Mouse (Mus musculus) CH12.LX (cell line): Measurements from ENCODE around the gene Rap1b. TPM values are rescaled to one million over a fixed set of nuclear protein-coding genes. Genes with fewer than 3 reads are reported as not detected.

ENCODE experiments used
- DNase-seq: peaks from one replicate; pipeline ENCODE4 v3.0.0-alpha.2; 2013; ENCODE audit errors: extremely low read depth
- H3K27ac ChIP-seq: 2 replicates; pipeline ENCODE4 v1.5.1; 2012; ENCODE audit warnings: low read depth, mild to moderate bottlenecking, control low read depth, moderate library complexity; ENCODE audit not compliant: insufficient read depth
- H3K27me3 ChIP-seq: replicated peaks from 2 replicates; pipeline ENCODE3; 2012; ENCODE audit warnings: inconsistent platforms
- H3K36me3 ChIP-seq, 2 experiments: replicated peaks in 1 of 2; 2 replicates each; pipeline versions ENCODE3 to v1.6.1; 2012; ENCODE audit warnings: inconsistent platforms in 1 of 2, low read length in 1 of 2, mild to moderate bottlenecking in 1 of 2, mixed read lengths in 1 of 2, moderate library complexity in 1 of 2; ENCODE audit not compliant: control insufficient read depth in 1 of 2, insufficient read depth in 1 of 2
- H3K4me1 ChIP-seq, 2 experiments: 2 replicates each; pipeline ENCODE4 v1.6.1; 2012; ENCODE audit warnings: inconsistent platforms in 1 of 2, moderate library complexity in 1 of 2; ENCODE audit not compliant: insufficient read depth in 2 of 2, control insufficient read depth in 1 of 2
- H3K4me2 ChIP-seq: 2 replicates; pipeline ENCODE4 v1.6.1; 2012; ENCODE audit warnings: low read depth, mild to moderate bottlenecking, control low read depth; ENCODE audit not compliant: poor library complexity, insufficient read depth, severe bottlenecking
- H3K4me3 ChIP-seq, 3 experiments: fragments of 150-350 bp in 1 of 3; sonication (generic) in 1 of 3; replicated peaks in 1 of 3; 2 replicates each; pipeline versions ENCODE3 to v1.5.1; 2011 to 2012; ENCODE audit warnings: low read depth in 2 of 3, low read length in 2 of 3, mild to moderate bottlenecking in 2 of 3, moderate library complexity in 2 of 3, control low read depth in 1 of 3, improper control_type of control experiment in 1 of 3, inconsistent platforms in 1 of 3, mixed read lengths in 1 of 3; ENCODE audit not compliant: poor library complexity in 1 of 3
- H3K79me2 ChIP-seq: replicated peaks from 2 replicates; pipeline ENCODE4 v1.6.1; 2012; ENCODE audit warnings: mild to moderate bottlenecking, moderate library complexity; ENCODE audit not compliant: control insufficient read depth, poor library complexity, insufficient read depth, severe bottlenecking; ENCODE audit errors: extremely low read depth
- H3K9ac ChIP-seq: 2 replicates; pipeline ENCODE4 v1.6.1; 2012; ENCODE audit warnings: low read depth, mild to moderate bottlenecking, control low read depth, moderate library complexity; ENCODE audit not compliant: insufficient read depth
- H3K9me3 ChIP-seq: replicated peaks from 2 replicates; pipeline ENCODE3; 2012; ENCODE audit warnings: low read length, inconsistent platforms, mixed read lengths
- CHD1 ChIP-seq: IDR thresholded peaks from 2 replicates; pipeline ENCODE4 v1.6.1; 2012; ENCODE audit warnings: low read depth, low read length, improper control_type of control experiment, inconsistent platforms
- CHD2 ChIP-seq: IDR thresholded peaks from 2 replicates; pipeline ENCODE4 v1.6.1; 2011; ENCODE audit warnings: low read length, improper control_type of control experiment
- E2F4 ChIP-seq: IDR thresholded peaks from 2 replicates; pipeline ENCODE4 v1.6.1; 2011; ENCODE audit warnings: low read depth, low read length, improper control_type of control experiment; ENCODE audit not compliant: insufficient replicate concordance
- GABPA ChIP-seq: IDR thresholded peaks from 2 replicates; pipeline ENCODE4 v1.6.1; 2012; ENCODE audit warnings: low read depth, low read length, improper control_type of control experiment, inconsistent platforms; ENCODE audit not compliant: insufficient replicate concordance
- IRF4 ChIP-seq: IDR thresholded peaks from 2 replicates; pipeline ENCODE4 v1.6.1; 2014; ENCODE audit warnings: low read depth, mild to moderate bottlenecking, inconsistent platforms, low read length, improper control_type of control experiment
- JUN ChIP-seq: IDR thresholded peaks from 2 replicates; pipeline ENCODE4 v1.6.1; 2011; ENCODE audit warnings: low read depth, mild to moderate bottlenecking, low read length, improper control_type of control experiment, moderate library complexity; ENCODE audit not compliant: insufficient read depth
- MAFK ChIP-seq: IDR thresholded peaks from 2 replicates; pipeline ENCODE4 v1.6.1; 2011; ENCODE audit warnings: low read length, improper control_type of control experiment; ENCODE audit not compliant: insufficient replicate concordance
- MAZ ChIP-seq: IDR thresholded peaks from 2 replicates; pipeline ENCODE4 v1.6.1; 2012; ENCODE audit warnings: low read depth, mild to moderate bottlenecking, inconsistent platforms, low read length, improper control_type of control experiment, moderate library complexity
- MXI1 ChIP-seq: IDR thresholded peaks from 2 replicates; pipeline ENCODE4 v1.6.1; 2011; ENCODE audit warnings: mild to moderate bottlenecking, low read depth, low read length, improper control_type of control experiment
- MYC ChIP-seq: IDR thresholded peaks from 2 replicates; pipeline ENCODE4 v1.6.1; 2011; ENCODE audit warnings: low read depth, mild to moderate bottlenecking, improper control_type of control experiment, low read length
- NELFE ChIP-seq: IDR thresholded peaks from 2 replicates; pipeline ENCODE4 v1.6.1; 2011; ENCODE audit warnings: low read depth, low read length, improper control_type of control experiment
- NRF1 ChIP-seq: IDR thresholded peaks from 2 replicates; pipeline ENCODE4 v1.6.1; 2014; ENCODE audit warnings: low read depth, mild to moderate bottlenecking, inconsistent platforms, low read length, improper control_type of control experiment, moderate library complexity
- PAX5 ChIP-seq: IDR thresholded peaks from 2 replicates; pipeline ENCODE4 v1.6.1; 2012; ENCODE audit warnings: low read length, inconsistent platforms, mixed read lengths
- TBP ChIP-seq: conservative IDR thresholded peaks from 2 replicates; pipeline ENCODE4 v1.6.1; 2011; ENCODE audit warnings: low read depth, low read length, improper control_type of control experiment
- TCF12 ChIP-seq: IDR thresholded peaks from 2 replicates; pipeline ENCODE4 v1.6.1; 2014; ENCODE audit warnings: low read depth, mild to moderate bottlenecking, inconsistent platforms, low read length, improper control_type of control experiment
- USF2 ChIP-seq: conservative IDR thresholded peaks from 2 replicates; pipeline ENCODE4 v1.6.1; 2011; ENCODE audit warnings: low read depth, low read length, improper control_type of control experiment
- ZKSCAN1 ChIP-seq: IDR thresholded peaks from 2 replicates; pipeline ENCODE4 v1.6.1; 2012; ENCODE audit warnings: low read depth, inconsistent platforms, low read length, improper control_type of control experiment, borderline replicate concordance
- ZMIZ1 ChIP-seq: IDR thresholded peaks from 2 replicates; pipeline ENCODE4 v1.6.1; 2012; ENCODE audit warnings: low read depth, mild to moderate bottlenecking, inconsistent platforms, low read length, improper control_type of control experiment
- ZNF384 ChIP-seq: IDR thresholded peaks from 2 replicates; pipeline ENCODE4 v1.6.1; 2012; ENCODE audit warnings: low read depth, low read length, improper control_type of control experiment, inconsistent platforms
- dilution Hi-C: fragments of 300-500 bp; cut with MboI; formaldehyde crosslinking; loops from 2 replicates; pipeline ENCODE4 v1.14.3; 2020; ENCODE audit warnings: low sequenced_read_pairs; ENCODE audit not compliant: extremely low pct_unique_long_range_greater_than_20kb, extremely low pct_ligation_motif_present
- in situ Hi-C: fragments of 300-500 bp; cut with MboI; formaldehyde crosslinking; loops from 3 replicates; pipeline ENCODE4 v1.14.3; 2019; ENCODE audit warnings: low sequenced_read_pairs, low pct_ligation_motif_present, low pct_unique_long_range_greater_than_20kb, mixed read lengths
- polyA plus RNA-seq: library from polyadenylated mRNA; unstranded; fragments of >175 nt; gene quantifications from 2 replicates; pipeline ENCODE4 v1.2.1, GENCODE M21; 2012; ENCODE audit warnings: low read depth; ENCODE audit not compliant: insufficient read length
- total RNA-seq, 2 experiments: library from RNA; depleted of rRNA; stranded (reverse); fragments of 300-350 nt in 1 of 2; fragments of >200 nt in 1 of 2; gene quantifications; 2 replicates each; pipeline ENCODE4 v1.2.3; 2012 to 2014

The Rap1b gene
- total and polyA plus RNA-seq, 3 experiments, result 37.0 to 214 (median 205) TPM

DNA sequence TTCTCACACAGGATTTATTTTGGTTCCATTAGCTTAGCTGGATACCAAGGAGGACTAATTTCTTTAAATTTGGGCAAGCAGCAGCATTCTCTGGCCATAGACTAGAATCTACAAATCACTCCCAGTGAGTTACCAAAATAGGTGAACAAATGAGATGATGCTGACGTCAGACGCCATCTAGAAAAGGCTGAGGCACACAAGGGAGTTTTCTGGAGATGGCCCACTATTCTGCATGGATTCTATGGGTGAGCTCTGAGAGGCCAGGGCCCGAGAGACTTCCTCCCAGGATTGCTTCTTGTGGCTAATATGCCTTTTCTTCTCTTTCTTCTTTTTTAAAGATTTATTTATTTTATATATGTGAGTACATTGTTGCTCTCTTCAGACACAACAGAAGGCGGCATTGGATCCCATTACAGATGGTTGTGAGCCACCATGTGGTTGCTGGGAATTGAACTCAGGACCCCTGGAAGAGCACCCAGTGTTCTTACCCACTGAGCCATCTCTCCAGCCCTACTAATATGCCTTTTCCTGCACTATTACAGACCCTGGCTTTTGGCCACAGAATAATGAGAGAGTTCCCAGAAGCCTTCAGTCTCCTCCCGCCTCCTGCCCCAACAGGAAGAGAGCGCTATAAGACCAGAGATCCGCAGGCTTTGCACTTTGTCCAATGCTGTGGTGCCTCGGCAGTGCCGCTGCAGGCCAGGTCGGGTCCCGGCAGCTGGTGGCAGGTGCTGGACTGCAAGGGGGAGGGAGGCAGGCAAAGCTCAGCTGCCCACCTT is 80.5 kb downstream of the Rap1b start:
- H3K4me1 ChIP-seq, result no peaks in the 10 kb centered on the region
- TF ChIP-seq PAX5 (no peak), USF2 (no peak), MAZ (no peak), TCF12 (no peak), IRF4 (no peak), E2F4 (no peak), NRF1 (no peak), MXI1 (no peak), CHD1 (no peak), ZNF384 (no peak), MAFK (no peak), MYC (no peak), GABPA (no peak), NELFE (no peak), CHD2 (no peak), ZKSCAN1 (no peak), TBP (no peak), JUN (no peak), ZMIZ1 (no peak)
- no peaks in the 10 kb centered on the region for H3K27me3 ChIP-seq
- peaks cover 69 to 84% of the 10 kb centered on the region in 2 experiments for H3K36me3 ChIP-seq
- H3K4me3 ChIP-seq, result no peak overlapping the region
- no peaks in the 10 kb centered on the region for H3K9me3 ChIP-seq
- no peaks in the 10 kb centered on the region for H3K79me2 ChIP-seq
- no peak overlapping the region for H3K9ac ChIP-seq
- dilution Hi-C loops, result no loop called here
- no peak overlapping the region for H3K4me2 ChIP-seq
- no peak for DNase-seq
- in situ Hi-C loops, result no loop called here
- H3K27ac ChIP-seq, result no peak overlapping the region

- H3K9me3 ChIP-seq, result no peaks in the 10 kb centered on the region
- H3K4me3 ChIP-seq, result no peak overlapping the region
- dilution Hi-C loops (no loop called here), in situ Hi-C loops (no loop called here)
- H3K27me3 ChIP-seq, result no peaks in the 10 kb centered on the region
- no peak overlapping the region for H3K4me2 ChIP-seq
- TF ChIP-seq IRF4, result no peak
- H3K27ac ChIP-seq, result no peak overlapping the region
- H3K79me2 ChIP-seq, result no peaks in the 10 kb centered on the region
- H3K4me1 ChIP-seq, result no peaks in the 10 kb centered on the region
- no peak overlapping the region for H3K9ac ChIP-seq
- no peak for DNase-seq
- peaks cover 71 to 84% of the 10 kb centered on the region in 2 experiments for H3K36me3 ChIP-seq
Measured at GRCm38 (mm10) chr10:117764598-117764997, 81.2 kb downstream of the Rap1b start.

Other genes with a start within 250 kb of the Rap1b start
- gene Cpm, start 216.5 kb downstream of the Rap1b start, total RNA-seq (2012; rRNA removed), result 0.04 and 0.25 TPM in 2 replicates
- 0.09 and 0.31 TPM in 2 replicates for gene Cpm, start 216.5 kb downstream of the Rap1b start, total RNA-seq (2014; rRNA removed)
- 0.17 and 0.31 TPM in 2 replicates for gene Cpm, start 216.5 kb downstream of the Rap1b start, polyA plus RNA-seq
- 136 and 166 TPM in 2 replicates for gene Mdm2, start 135.3 kb downstream of the Rap1b start, total RNA-seq (2012; rRNA removed)
- 104 and 112 TPM in 2 replicates for gene Mdm2, start 135.3 kb downstream of the Rap1b start, total RNA-seq (2014; rRNA removed)
- gene Mdm2, start 135.3 kb downstream of the Rap1b start, polyA plus RNA-seq, result 74.9 and 79.8 TPM in 2 replicates
- 5.0 and 6.4 TPM in 2 replicates for gene Slc35e3, start 99.7 kb downstream of the Rap1b start, total RNA-seq (2012; rRNA removed)
- gene Slc35e3, start 99.7 kb downstream of the Rap1b start, total RNA-seq (2014; rRNA removed), result 1.4 and 2.2 TPM in 2 replicates
- gene Slc35e3, start 99.7 kb downstream of the Rap1b start, polyA plus RNA-seq, result 9.7 and 9.8 TPM in 2 replicates
- 47.7 and 58.1 TPM in 2 replicates for gene Nup107, start 53.3 kb downstream of the Rap1b start, total RNA-seq (2012; rRNA removed)
- gene Nup107, start 53.3 kb downstream of the Rap1b start, total RNA-seq (2014; rRNA removed), result 87.7 and 97.0 TPM in 2 replicates
- gene Nup107, start 53.3 kb downstream of the Rap1b start, polyA plus RNA-seq, result 77.7 and 82.0 TPM in 2 replicates